Mouse (Mus musculus) midbrain, embryonic 14.5 days (tissue): Measurements from ENCODE around the gene D6Ertd527e. TPM values are rescaled to one million over a fixed set of nuclear protein-coding genes. Genes with fewer than 3 reads are reported as not detected.

Experiments used
- ATAC-seq: fragments of 200-750 bp; cut with Nextera tagmentation; 2 replicates; pipeline ENCODE4 v1.8.0; 2017; ENCODE audit warnings: moderate number of reproducible peaks, moderate library complexity; ENCODE audit not compliant: low FRiP score, low TSS enrichment
- DNase-seq: peaks from one replicate; pipeline ENCODE4 v3.0.0-alpha.2; 2015
- H3K27ac ChIP-seq: fragments of 300-500 bp; sonication (generic); replicated peaks from 2 replicates; pipeline ENCODE4 v1.5.1; 2014; ENCODE audit warnings: mild to moderate bottlenecking, low read depth, low read length, moderate library complexity
- H3K27me3 ChIP-seq: fragments of 300-500 bp; sonication (generic); 2 replicates; pipeline ENCODE4 v1.6.1; 2014; ENCODE audit warnings: low read length, control low read depth, mixed read lengths; ENCODE audit not compliant: control insufficient read depth, insufficient read depth
- H3K36me3 ChIP-seq: fragments of 300-500 bp; sonication (generic); 2 replicates; pipeline ENCODE4 v1.6.1; 2014; ENCODE audit warnings: low read length, control low read depth; ENCODE audit not compliant: control insufficient read depth, insufficient read depth
- H3K4me1 ChIP-seq: fragments of 300-500 bp; sonication (generic); 2 replicates; pipeline ENCODE4 v1.6.1; 2014; ENCODE audit warnings: mild to moderate bottlenecking, antibody characterized with exemption, low read length, control low read depth; ENCODE audit not compliant: control insufficient read depth, insufficient read depth
- H3K4me2 ChIP-seq: fragments of 300-500 bp; sonication (generic); 2 replicates; pipeline ENCODE4 v1.6.1; 2014; ENCODE audit warnings: mild to moderate bottlenecking, low read length, moderate library complexity
- H3K4me3 ChIP-seq: fragments of 300-500 bp; sonication (generic); replicated peaks from 2 replicates; pipeline ENCODE4 v1.5.1; 2014; ENCODE audit warnings: low read depth, low read length
- H3K9ac ChIP-seq: fragments of 300-500 bp; sonication (generic); replicated peaks from 2 replicates; pipeline ENCODE4 v1.6.1; 2014; ENCODE audit warnings: mild to moderate bottlenecking, low read length, moderate library complexity
- H3K9me3 ChIP-seq: fragments of 300-500 bp; sonication (generic); 2 replicates; pipeline ENCODE4 v1.6.1; 2016; ENCODE audit warnings: low read length, control low read depth, mixed read lengths; ENCODE audit not compliant: control insufficient read depth
- WGBS: fragments of 180-500 bp; shearing (Covaris S2); extraction: QIAGEN DNeasy Blood & Tissue Kit; methylation state at CpG from one replicate; pipeline ENCODE4 v1.1.7; 2014; 5-methylcytosine and 5-hydroxymethylcytosine counted together
- polyA plus RNA-seq: library from polyadenylated mRNA; unstranded; fragments of >200 nt; fragmentation: Nextera tagmentation; extraction: Ambion mirVana; gene quantifications from 2 replicates; pipeline ENCODE4 v1.2.1, GENCODE M21; 2014

The D6Ertd527e gene
- polyA plus RNA-seq, 1 experiment from 2014 or later, result not detected

- DNase-seq, result no peak
- no peak for ATAC-seq
Measured at GRCm38 (mm10) chr6:87131078-87131477, 26.5 kb downstream of the D6Ertd527e start.

GRCm38 (mm10) chr6:87133520-87133919, 29.0 kb downstream of the D6Ertd527e start:
- Histone ChIP-seq H3K27ac (no peak overlapping the region), H3K27me3 (no peaks in the 10 kb centered on the region), H3K9ac (no peak overlapping the region), H3K4me3 (no peak overlapping the region), H3K36me3 (no peaks in the 10 kb centered on the region), H3K4me1 (no peaks in the 10 kb centered on the region), H3K9me3 (no peaks in the 10 kb centered on the region), H3K4me2 (no peak overlapping the region)
- ATAC-seq (no peak), DNase-seq (no peak)
- WGBS, result 87% methylated on average over 3 of the region's 3 CpGs

More at GRCm38 (mm10) chr6:87131078-87131477, 26.5 kb downstream of the D6Ertd527e start:
- H3K4me2 ChIP-seq, result no peak overlapping the region
- no peaks in the 10 kb centered on the region for H3K27me3 ChIP-seq
- H3K27ac ChIP-seq, result no peak overlapping the region
- no peaks in the 10 kb centered on the region for H3K9me3 ChIP-seq
- no peak overlapping the region for H3K4me3 ChIP-seq
- H3K9ac ChIP-seq, result no peak overlapping the region
- no peaks in the 10 kb centered on the region for H3K36me3 ChIP-seq
- H3K4me1 ChIP-seq, result no peaks in the 10 kb centered on the region
- 63% methylated on average over 1 of the region's 1 CpGs for WGBS

GRCm38 (mm10) chr6:87133966-87134546, 29.5 kb downstream of the D6Ertd527e start:
- H3K9ac ChIP-seq, result no peak overlapping the region
- H3K27me3 ChIP-seq, result no peaks in the 10 kb centered on the region
- DNase-seq (no peak), ATAC-seq (no peak)
- H3K36me3 ChIP-seq, result no peaks in the 10 kb centered on the region
- no peak overlapping the region for H3K4me3 ChIP-seq
- no peak overlapping the region for H3K27ac ChIP-seq
- no peaks in the 10 kb centered on the region for H3K9me3 ChIP-seq
- 67% methylated on average over 12 of the region's 12 CpGs for WGBS
- H3K4me1 ChIP-seq, result no peaks in the 10 kb centered on the region
- H3K4me2 ChIP-seq, result no peak overlapping the region

DNA sequence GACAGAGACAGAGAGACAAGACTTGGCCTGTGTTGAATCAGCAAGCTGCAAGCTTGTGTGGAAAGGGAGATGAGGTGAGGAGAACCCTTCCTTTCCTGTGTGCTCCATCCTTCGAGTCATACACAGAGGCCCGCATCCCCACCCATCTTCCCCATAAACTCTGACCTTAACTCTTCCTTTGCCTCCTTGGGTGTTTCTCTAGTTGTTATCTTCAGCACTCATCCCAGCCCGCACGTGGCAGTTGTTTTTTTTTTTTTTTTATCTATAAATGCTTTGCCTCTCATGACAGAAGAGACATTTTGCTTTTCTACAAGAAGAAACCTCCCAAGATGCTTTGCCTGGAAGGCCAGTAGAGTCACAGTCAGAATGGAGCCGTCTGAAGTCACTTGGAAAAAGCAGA, 33.9 kb downstream of the D6Ertd527e start:
- Histone ChIP-seq H3K4me2 (no peak overlapping the region), H3K4me1 (no peaks in the 10 kb centered on the region), H3K4me3 (no peak overlapping the region), H3K9ac (no peak overlapping the region), H3K36me3 (no peaks in the 10 kb centered on the region), H3K27ac (no peak overlapping the region), H3K27me3 (no peaks in the 10 kb centered on the region), H3K9me3 (no peaks in the 10 kb centered on the region)
- no peak for ATAC-seq
- DNase-seq, result no peak
- 93% methylated on average over 5 of the region's 5 CpGs for WGBS

DNA sequence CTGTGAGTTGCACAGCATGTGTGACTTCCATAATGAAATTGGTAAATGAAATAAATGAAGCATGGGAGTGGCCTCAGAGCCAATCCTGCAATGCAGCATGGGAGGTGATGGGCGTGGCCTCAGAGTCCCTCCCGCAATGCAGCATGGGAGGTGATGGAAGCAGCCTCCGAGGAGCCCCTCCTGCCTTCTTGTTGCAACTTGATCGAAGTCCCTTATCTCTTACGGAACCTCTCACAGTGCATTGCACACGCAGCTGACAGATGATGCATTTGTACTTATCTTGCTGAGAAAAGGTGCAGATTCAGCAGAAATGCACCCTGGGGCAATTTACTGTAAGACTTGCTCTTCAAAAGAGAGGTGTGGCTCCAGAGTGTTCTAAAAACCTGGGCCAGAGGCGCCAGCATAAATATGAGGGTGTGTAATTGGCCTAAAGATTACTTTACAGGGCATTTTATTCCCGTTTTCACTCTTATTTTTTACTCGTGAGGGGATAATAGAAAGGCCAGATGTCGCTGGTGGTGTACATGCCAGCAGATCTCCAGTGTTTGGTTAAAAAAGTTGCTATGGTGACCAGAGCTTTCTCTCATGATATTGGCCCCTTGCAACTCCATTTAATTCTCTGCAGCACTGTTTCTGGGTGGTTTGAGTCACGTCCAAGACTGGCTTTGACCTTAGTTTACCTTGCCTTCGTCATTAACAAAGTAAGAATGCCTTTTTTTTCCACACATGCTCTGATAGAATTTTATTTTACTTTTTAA, 35.4 kb downstream of the D6Ertd527e start:
- no peak overlapping the region for H3K4me2 ChIP-seq
- H3K27ac ChIP-seq, result no peak overlapping the region
- 73% methylated on average over 12 of the region's 12 CpGs for WGBS
- no peaks in the 10 kb centered on the region for H3K27me3 ChIP-seq
- H3K4me3 ChIP-seq, result no peak overlapping the region
- no peak for ATAC-seq
- H3K9me3 ChIP-seq, result no peaks in the 10 kb centered on the region
- no peaks in the 10 kb centered on the region for H3K4me1 ChIP-seq
- no peak overlapping the region for H3K9ac ChIP-seq
- no peaks in the 10 kb centered on the region for H3K36me3 ChIP-seq
- DNase-seq, result peak; percentile 24

DNA sequence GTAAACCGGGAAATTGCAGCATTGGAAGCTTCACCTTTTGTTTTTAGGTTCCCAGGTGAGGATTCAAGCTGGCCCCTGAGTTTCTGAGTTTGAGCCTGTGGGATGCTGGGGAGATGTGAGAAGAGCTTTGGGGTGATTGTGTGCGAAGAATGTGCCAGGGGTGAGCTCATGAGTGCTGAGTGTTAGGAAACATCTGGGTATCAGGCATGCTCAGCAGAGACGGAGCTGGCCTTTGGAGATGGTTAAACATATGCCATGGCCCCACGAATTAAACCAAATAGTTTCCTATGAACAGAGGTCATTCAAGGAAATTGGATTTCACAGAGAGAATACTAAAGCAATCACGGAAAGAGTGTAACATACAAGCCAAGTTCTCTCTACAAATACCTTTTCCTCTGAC, 37.7 kb downstream of the D6Ertd527e start:
- Histone ChIP-seq H3K4me3 (no peak overlapping the region), H3K4me2 (no peak overlapping the region), H3K9ac (no peak overlapping the region), H3K4me1 (no peaks in the 10 kb centered on the region), H3K9me3 (no peaks in the 10 kb centered on the region), H3K27me3 (no peaks in the 10 kb centered on the region), H3K36me3 (no peaks in the 10 kb centered on the region), H3K27ac (no peak overlapping the region)
- 90% methylated on average over 5 of the region's 5 CpGs for WGBS
- ATAC-seq (no peak), DNase-seq (no peak)

DNA sequence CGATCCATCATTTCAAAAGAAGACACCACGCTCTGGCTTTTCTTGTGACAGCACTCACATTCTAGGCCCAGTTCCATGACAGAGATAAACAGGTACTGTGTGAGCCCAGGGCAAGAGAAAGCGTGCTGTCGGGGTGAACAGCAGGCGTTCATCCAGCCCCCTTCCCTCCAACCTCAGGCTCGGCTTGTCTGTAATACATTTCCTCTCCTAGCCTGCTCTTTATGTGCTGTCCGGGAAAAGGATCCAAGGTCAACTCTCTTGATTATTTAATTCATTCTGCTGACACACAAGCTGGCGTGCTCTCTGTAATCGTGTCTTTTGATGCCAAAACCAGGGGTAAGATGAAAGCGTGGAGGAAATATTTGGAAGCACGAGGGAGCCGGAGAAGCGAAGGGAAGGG, 39.0 kb downstream of the D6Ertd527e start:
- Histone ChIP-seq H3K27ac (no peak overlapping the region), H3K27me3 (no peaks in the 10 kb centered on the region), H3K9ac (no peak overlapping the region), H3K36me3 (no peaks in the 10 kb centered on the region), H3K4me1 (no peaks in the 10 kb centered on the region), H3K9me3 (no peaks in the 10 kb centered on the region), H3K4me2 (no peak overlapping the region), H3K4me3 (no peak overlapping the region)
- DNase-seq (no peak), ATAC-seq (no peak)
- 60% methylated on average over 13 of the region's 13 CpGs for WGBS

DNA sequence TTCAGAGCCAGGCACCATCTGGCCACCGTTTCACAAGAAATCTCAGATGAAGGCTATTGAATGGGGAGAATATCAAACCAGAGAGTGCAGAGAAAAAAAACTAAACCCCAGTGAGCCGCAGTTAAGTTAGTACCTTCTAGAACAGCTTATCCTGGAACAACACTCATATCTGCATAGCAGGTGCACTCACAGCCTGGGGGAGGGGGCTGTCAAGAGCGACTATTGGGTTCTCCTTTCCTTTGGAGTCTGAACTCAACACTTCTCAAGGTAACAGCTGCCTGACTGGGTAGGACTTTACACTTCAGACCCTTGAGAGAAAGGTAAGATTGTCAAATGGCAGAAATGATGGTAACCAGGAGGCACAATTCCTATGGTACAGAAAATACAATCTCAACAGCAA, 43.4 kb downstream of the D6Ertd527e start:
- no peaks in the 10 kb centered on the region for H3K9me3 ChIP-seq
- no peak overlapping the region for H3K27ac ChIP-seq
- no peak overlapping the region for H3K4me2 ChIP-seq
- H3K9ac ChIP-seq, result no peak overlapping the region
- DNase-seq (no peak), ATAC-seq (no peak)
- no peaks in the 10 kb centered on the region for H3K4me1 ChIP-seq
- no peaks in the 10 kb centered on the region for H3K27me3 ChIP-seq
- WGBS, result 72% methylated on average over 3 of the region's 3 CpGs
- no peaks in the 10 kb centered on the region for H3K36me3 ChIP-seq
- H3K4me3 ChIP-seq, result no peak overlapping the region

DNA sequence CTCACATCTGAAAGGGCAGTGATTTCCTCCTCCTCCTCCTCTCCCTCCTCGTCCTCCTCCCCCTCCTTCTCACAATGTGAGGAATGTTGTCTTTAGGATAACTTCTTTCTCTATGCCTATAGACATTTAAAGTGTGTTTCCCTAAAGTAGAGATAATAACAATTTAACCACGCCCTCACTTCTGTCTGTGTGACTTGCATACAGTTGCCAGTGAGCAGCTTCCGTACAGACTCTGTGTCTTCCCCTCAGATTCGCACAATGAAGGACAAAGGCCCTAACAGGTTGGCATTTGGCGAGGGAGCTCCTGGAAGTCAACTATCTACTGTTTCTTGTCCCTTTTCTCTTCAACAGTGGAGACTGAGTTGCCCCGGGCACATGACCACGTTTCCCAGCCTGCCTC, 45.9 kb downstream of the D6Ertd527e start:
- 84% methylated on average over 7 of the region's 7 CpGs for WGBS
- Histone ChIP-seq H3K9ac (no peak overlapping the region), H3K4me2 (no peak overlapping the region), H3K36me3 (no peaks in the 10 kb centered on the region), H3K4me3 (no peak overlapping the region), H3K27me3 (no peaks in the 10 kb centered on the region), H3K4me1 (no peaks in the 10 kb centered on the region), H3K9me3 (no peaks in the 10 kb centered on the region), H3K27ac (no peak overlapping the region)
- no peak for ATAC-seq
- DNase-seq, result no peak
